Mouse (Mus musculus) hindbrain, embryonic 11.5 days (tissue): ENCODE data around the gene Efcc1. TPM values are rescaled to one million over a fixed set of nuclear protein-coding genes. Genes with fewer than 3 reads are reported as not detected.

Source experiments
- ATAC-seq: fragments of 200-750 bp; cut with Nextera tagmentation; 2 replicates; pipeline ENCODE4 v1.8.0; 2017; ENCODE audit warnings: mild to moderate bottlenecking, moderate TSS enrichment, moderate library complexity; ENCODE audit not compliant: low FRiP score
- DNase-seq: peaks from one replicate; pipeline ENCODE4 v3.0.0-alpha.2; 2015; ENCODE audit warnings: low spot score
- H3K27ac ChIP-seq: fragments of 300-500 bp; sonication (generic); 2 replicates; pipeline ENCODE4 v1.5.1; 2014; ENCODE audit warnings: mild to moderate bottlenecking, low read depth, low read length
- H3K27me3 ChIP-seq: fragments of 300-500 bp; sonication (generic); 2 replicates; pipeline ENCODE4 v1.6.1; 2014; ENCODE audit warnings: mild to moderate bottlenecking, low read length, moderate library complexity, mixed read lengths; ENCODE audit not compliant: control insufficient read depth, insufficient read depth
- H3K36me3 ChIP-seq: fragments of 300-500 bp; sonication (generic); 2 replicates; pipeline ENCODE4 v1.6.1; 2014; ENCODE audit warnings: mild to moderate bottlenecking, low read length, moderate library complexity, mixed read lengths; ENCODE audit not compliant: control insufficient read depth, insufficient read depth
- H3K4me1 ChIP-seq: fragments of 300-500 bp; sonication (generic); replicated peaks from 2 replicates; pipeline ENCODE4 v1.6.1; 2014; ENCODE audit warnings: low read length, mixed read lengths; ENCODE audit not compliant: control insufficient read depth, insufficient read depth
- H3K4me2 ChIP-seq: fragments of 300-500 bp; sonication (generic); replicated peaks from 2 replicates; pipeline ENCODE4 v1.6.1; 2014; ENCODE audit warnings: mild to moderate bottlenecking, low read depth, low read length
- H3K4me3 ChIP-seq: fragments of 300-500 bp; sonication (generic); 2 replicates; pipeline ENCODE4 v1.5.1; 2014; ENCODE audit warnings: low read depth, low read length
- H3K9ac ChIP-seq: fragments of 300-500 bp; sonication (generic); 2 replicates; pipeline ENCODE4 v1.6.1; 2014; ENCODE audit warnings: low read depth, low read length
- H3K9me3 ChIP-seq: fragments of 300-500 bp; sonication (generic); 2 replicates; pipeline ENCODE4 v1.6.1; 2016; ENCODE audit warnings: low read length; ENCODE audit not compliant: control insufficient read depth
- WGBS: fragments of 180-500 bp; shearing (Covaris S2); extraction: QIAGEN DNeasy Blood & Tissue Kit; methylation state at CpG from one replicate; pipeline ENCODE4 v1.1.7; 2014; 5-methylcytosine and 5-hydroxymethylcytosine counted together
- polyA plus RNA-seq: library from polyadenylated mRNA; unstranded; fragments of >200 nt; fragmentation: Nextera tagmentation; extraction: Ambion mirVana; gene quantifications from 2 replicates; pipeline ENCODE4 v1.2.1, GENCODE M21; 2014

Gene Efcc1
- polyA plus RNA-seq, 1 experiment from 2014 or later, result 7.7 TPM

GRCm38 (mm10) chr6:87799576-87799975, 68.9 kb downstream of the Efcc1 start:
- no peaks in the 10 kb centered on the region for H3K4me1 ChIP-seq
- no peak overlapping the region for H3K4me2 ChIP-seq
- H3K27ac ChIP-seq, result no peak overlapping the region
- H3K9ac ChIP-seq, result no peak overlapping the region
- no peaks in the 10 kb centered on the region for H3K36me3 ChIP-seq
- WGBS, result 90% methylated on average over 6 of the region's 6 CpGs
- H3K4me3 ChIP-seq, result no peak overlapping the region
- no peaks in the 10 kb centered on the region for H3K27me3 ChIP-seq
- DNase-seq (no peak), ATAC-seq (no peak)
- no peaks in the 10 kb centered on the region for H3K9me3 ChIP-seq

GRCm38 (mm10) chr6:87802462-87802861, 71.8 kb downstream of the Efcc1 start:
- H3K4me2 ChIP-seq, result no peak overlapping the region
- 88% methylated on average over 7 of the region's 7 CpGs for WGBS
- no peak overlapping the region for H3K9ac ChIP-seq
- H3K36me3 ChIP-seq, result no peaks in the 10 kb centered on the region
- no peak for ATAC-seq
- H3K9me3 ChIP-seq, result no peaks in the 10 kb centered on the region
- H3K27ac ChIP-seq, result no peak overlapping the region
- DNase-seq, result no peak
- no peak overlapping the region for H3K4me3 ChIP-seq
- no peaks in the 10 kb centered on the region for H3K4me1 ChIP-seq
- H3K27me3 ChIP-seq, result no peaks in the 10 kb centered on the region

GRCm38 (mm10) chr6:87804036-87804435, 73.4 kb downstream of the Efcc1 start:
- H3K27me3 ChIP-seq, result no peaks in the 10 kb centered on the region
- no peak for DNase-seq
- WGBS, result 84% methylated on average over 1 of the region's 1 CpGs

GRCm38 (mm10) chr6:87804886-87805285, 74.2 kb downstream of the Efcc1 start:
- Histone ChIP-seq H3K36me3 (no peaks in the 10 kb centered on the region), H3K9ac (no peak overlapping the region), H3K4me1 (no peaks in the 10 kb centered on the region), H3K27me3 (0 out of 2 replicates have a peak, but pooled peaks cover 2% of the 10 kb centered on the region), H3K9me3 (no peaks in the 10 kb centered on the region), H3K4me2 (no peak overlapping the region), H3K4me3 (no peak overlapping the region), H3K27ac (no peak overlapping the region)
- ATAC-seq, result no peak
- DNase-seq, result no peak
- WGBS, result 91% methylated on average over 7 of the region's 7 CpGs

More at GRCm38 (mm10) chr6:87804036-87804435, 73.4 kb downstream of the Efcc1 start:
- Histone ChIP-seq H3K9me3 (no peaks in the 10 kb centered on the region), H3K4me1 (no peaks in the 10 kb centered on the region), H3K4me3 (no peak overlapping the region), H3K4me2 (no peak overlapping the region), H3K27ac (no peak overlapping the region), H3K9ac (no peak overlapping the region), H3K36me3 (no peaks in the 10 kb centered on the region)
- no peak for ATAC-seq

GRCm38 (mm10) chr6:87805448-87805847, 74.8 kb downstream of the Efcc1 start:
- H3K4me1 ChIP-seq, result no peaks in the 10 kb centered on the region
- no peak for ATAC-seq
- H3K9me3 ChIP-seq, result no peaks in the 10 kb centered on the region
- H3K27me3 ChIP-seq, result 0 out of 2 replicates have a peak, but pooled peaks cover 2% of the 10 kb centered on the region
- H3K36me3 ChIP-seq, result no peaks in the 10 kb centered on the region
- H3K9ac ChIP-seq, result no peak overlapping the region
- H3K4me3 ChIP-seq, result no peak overlapping the region
- H3K4me2 ChIP-seq, result no peak overlapping the region
- no peak overlapping the region for H3K27ac ChIP-seq
- WGBS, result 83% methylated on average over 7 of the region's 7 CpGs
- no peak for DNase-seq

Other genes with a start within 250 kb of the Efcc1 start
- 2.6 and 3.2 TPM in 2 replicates for gene Arhgap25, start 197.6 kb upstream of the Efcc1 start, polyA plus RNA-seq
- gene Prokr1, start 140.1 kb upstream of the Efcc1 start, polyA plus RNA-seq, result 2.8 and 3.6 TPM in 2 replicates
- gene Aplf, start 58.7 kb upstream of the Efcc1 start, polyA plus RNA-seq, result 15.7 and 16.4 TPM in 2 replicates
- gene Gp9, start 47.2 kb downstream of the Efcc1 start, polyA plus RNA-seq, result 1.4 and 2.2 TPM in 2 replicates
- gene Rab43, start 81.3 kb downstream of the Efcc1 start, polyA plus RNA-seq, result 5.0 and 6.8 TPM in 2 replicates
- 3.2 and 3.8 TPM in 2 replicates for gene Gm45140, start 104.9 kb downstream of the Efcc1 start, polyA plus RNA-seq
- gene Isy1, start 107.9 kb downstream of the Efcc1 start, polyA plus RNA-seq, result 57.7 and 61.7 TPM in 2 replicates
- gene Cnbp, start 120.2 kb downstream of the Efcc1 start, polyA plus RNA-seq, result 1,125 and 1,154 TPM in 2 replicates
- 128 and 138 TPM in 2 replicates for gene Copg1, start 156.9 kb downstream of the Efcc1 start, polyA plus RNA-seq
- 50.7 and 52.3 TPM in 2 replicates for gene Hmces, start 183.1 kb downstream of the Efcc1 start, polyA plus RNA-seq